Mouse (Mus musculus) adipose tissue, adult 10 weeks (tissue): ENCODE results near the gene Yars. TPM values are rescaled to one million over a fixed set of nuclear protein-coding genes. Genes with fewer than 3 reads are reported as not detected.

Experiments used
- polyA plus RNA-seq: library from polyadenylated mRNA; stranded (reverse); fragments of 350-450 nt; fragmentation: Illumina TruSeq; extraction: RNeasy Lipid Tissue Mini Kit (QIAGEN cat#74804); gene quantifications from one replicate; pipeline ENCODE4 v1.2.3, GENCODE M21; 2014; ENCODE audit warnings: low read depth, low replicate concordance

Yars gene
- 31.8 TPM for polyA plus RNA-seq

DNA sequence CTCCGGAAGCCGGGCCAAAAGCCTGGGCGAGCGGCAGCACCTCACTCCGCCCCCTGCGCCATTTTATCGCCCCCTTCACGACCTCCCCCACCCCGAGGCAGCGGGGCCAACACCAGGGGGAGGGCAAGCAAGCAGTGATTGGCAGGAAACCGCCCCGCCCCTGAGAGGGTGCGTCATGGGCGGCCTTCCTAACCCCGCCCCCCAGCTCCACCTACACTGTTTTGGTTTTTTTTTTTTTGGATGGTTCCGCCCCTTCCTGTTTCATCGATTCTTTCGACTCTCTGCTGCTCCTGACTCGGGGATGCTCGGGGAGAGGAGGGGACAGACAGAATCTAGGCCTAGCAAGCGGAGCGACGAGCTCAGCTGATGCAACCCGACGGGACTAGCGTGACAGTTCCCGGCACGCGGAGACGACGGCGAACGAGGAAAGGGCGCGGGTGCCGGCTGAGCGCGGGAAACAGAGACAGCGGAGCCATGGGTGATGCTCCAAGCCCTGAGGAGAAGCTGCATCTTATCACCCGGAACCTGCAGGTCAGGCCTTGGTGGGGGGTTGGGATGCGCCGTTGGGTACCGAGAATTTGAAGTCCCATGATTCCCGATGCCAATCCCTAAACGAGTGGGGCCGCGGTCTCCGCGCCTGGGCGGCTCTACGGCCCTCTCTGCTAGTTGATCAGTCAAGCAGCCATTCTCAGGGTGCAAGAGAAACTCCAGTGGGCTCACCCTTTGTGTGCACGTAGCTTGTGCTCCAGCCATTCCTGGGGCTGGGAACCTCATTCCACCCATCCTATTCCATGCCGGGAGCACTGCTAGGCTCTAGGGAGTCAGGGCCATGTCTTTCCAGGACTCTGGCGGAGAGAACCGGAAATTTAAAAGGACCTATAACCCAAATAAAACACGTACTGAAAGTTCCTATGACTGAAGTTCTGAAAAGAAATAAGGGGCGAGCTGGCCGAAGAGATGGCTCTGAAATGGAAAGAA is at the start of gene Yars, which contains the start of gene S100pbp:
Gene Yars (plus strand): TSS at position 219 of the 978 bp plus-strand sequence.
Gene S100pbp (minus strand): TSS at position 186 of the 978 bp plus-strand sequence.

GRCm38 (mm10) chr4:129261196-129261595 is 71.6 kb downstream of the Yars start, which contains the start of gene C77080:
Gene C77080, minus strand, starts transcription at chr4:129261404.

Other genes with a start within 250 kb of the Yars start
- 23.1 TPM for gene Azin2, start 227.3 kb upstream of the Yars start, polyA plus RNA-seq
- 118 TPM for gene Ak2, start 197.8 kb upstream of the Yars start, polyA plus RNA-seq
- 34.1 TPM for gene Rnf19b, start 131.5 kb upstream of the Yars start, polyA plus RNA-seq
- 1.5 TPM for gene Tmem54, start 84.2 kb upstream of the Yars start, polyA plus RNA-seq
- gene Hpca, start 67.7 kb upstream of the Yars start, polyA plus RNA-seq = 3.5 TPM
- gene Fndc5, start 52.8 kb upstream of the Yars start, polyA plus RNA-seq = 2.8 TPM
- gene S100pbp, start within 50 bp of the Yars start, polyA plus RNA-seq = 24.2 TPM
- gene C77080, start 71.6 kb downstream of the Yars start, polyA plus RNA-seq = 19.0 TPM
- gene Sync, start 97.9 kb downstream of the Yars start, polyA plus RNA-seq = 2.4 TPM
- gene Rbbp4, start 145.6 kb downstream of the Yars start, polyA plus RNA-seq = 58.2 TPM
- gene Zbtb8os, start 145.9 kb downstream of the Yars start, polyA plus RNA-seq = 75.2 TPM
- 11.8 TPM for gene Zbtb8a, start 188.4 kb downstream of the Yars start, polyA plus RNA-seq